In genomic region chr3:122336030-122336429, GRCm38 (mm10) we compare ENCODE assay signal across 27 mouse cellular contexts.
"Had no signal": no experiment of that assay in that cellular context is flagged by ENCODE, and none has a peak within 500 bp of the region (broad histone marks: within the 10 kb centered on the region; RNA-seq: fewer than 3 reads in every experiment).

No protein-coding gene starts in this region.

- DNase-seq: gastrocnemius, adult 2 months; gastrocnemius, postnatal 10 days; gastrocnemius, postnatal 25 days; heart, adult 18-20 months; heart, postnatal 10 days; heart, postnatal 4 days; kidney, adult 18-20 months; kidney, adult 8-10 months; kidney, postnatal 10 days; kidney, postnatal 25 days; kidney, postnatal 4 days; layer of hippocampus, postnatal 36 days; left cerebral cortex, postnatal 4 days had no signal

- H3K27ac ChIP-seq: gastrocnemius, adult 2 months; heart, embryonic 10.5 days; hindbrain, embryonic 10.5 days; hindbrain, embryonic 12.5 days; hindbrain, embryonic 14.5 days; intestine, embryonic 15.5 days; layer of hippocampus, adult 2 months; limb, embryonic 13.5 days; limb, embryonic 15.5 days; liver, embryonic 12.5 days; liver, embryonic 14.5 days had no signal

- H3K9ac ChIP-seq: heart, embryonic 12.5 days; hindbrain, embryonic 12.5 days; hindbrain, embryonic 14.5 days; intestine, embryonic 15.5 days; limb, embryonic 13.5 days; limb, embryonic 15.5 days; liver, embryonic 12.5 days; liver, embryonic 14.5 days had no signal

- H3K4me3 ChIP-seq: gastrocnemius, adult 2 months; heart, embryonic 10.5 days; heart, embryonic 12.5 days; hindbrain, embryonic 10.5 days; hindbrain, embryonic 12.5 days; intestine, embryonic 15.5 days; layer of hippocampus, adult 2 months; limb, embryonic 13.5 days; limb, embryonic 15.5 days; liver, embryonic 12.5 days had no signal

- H3K36me3 ChIP-seq: heart, embryonic 10.5 days; heart, embryonic 12.5 days; hindbrain, embryonic 10.5 days; hindbrain, embryonic 12.5 days; intestine, embryonic 15.5 days; limb, embryonic 13.5 days; limb, embryonic 15.5 days; liver, embryonic 12.5 days had no signal

- H3K4me2 ChIP-seq: heart, embryonic 12.5 days; hindbrain, embryonic 12.5 days; hindbrain, embryonic 14.5 days; intestine, embryonic 15.5 days; limb, embryonic 13.5 days; limb, embryonic 15.5 days; liver, embryonic 12.5 days had no signal

- H3K27me3 ChIP-seq: hindbrain, embryonic 12.5 days; intestine, embryonic 15.5 days; limb, embryonic 15.5 days had no signal

- ATAC-seq: hindbrain, embryonic 16.5 days; inflammation-experienced regulatory T-cells, adult 6 months; intestine, embryonic 15.5 days; intestine, postnatal 0 days; liver, embryonic 12.5 days had no signal

- H3K9me3 ChIP-seq: heart, embryonic 10.5 days; heart, embryonic 12.5 days; hindbrain, embryonic 10.5 days; hindbrain, embryonic 12.5 days; intestine, embryonic 15.5 days; limb, embryonic 13.5 days; limb, embryonic 15.5 days; liver, embryonic 12.5 days had no signal
